Mouse (Mus musculus): Measurements from ENCODE around the gene Uhrf1.
"Not testable (repeated sequence)": the region's sequence is repeated elsewhere in the genome, so short reads cannot be mapped to it uniquely, and the experiment has no call there.

Gene Uhrf1

DNA sequence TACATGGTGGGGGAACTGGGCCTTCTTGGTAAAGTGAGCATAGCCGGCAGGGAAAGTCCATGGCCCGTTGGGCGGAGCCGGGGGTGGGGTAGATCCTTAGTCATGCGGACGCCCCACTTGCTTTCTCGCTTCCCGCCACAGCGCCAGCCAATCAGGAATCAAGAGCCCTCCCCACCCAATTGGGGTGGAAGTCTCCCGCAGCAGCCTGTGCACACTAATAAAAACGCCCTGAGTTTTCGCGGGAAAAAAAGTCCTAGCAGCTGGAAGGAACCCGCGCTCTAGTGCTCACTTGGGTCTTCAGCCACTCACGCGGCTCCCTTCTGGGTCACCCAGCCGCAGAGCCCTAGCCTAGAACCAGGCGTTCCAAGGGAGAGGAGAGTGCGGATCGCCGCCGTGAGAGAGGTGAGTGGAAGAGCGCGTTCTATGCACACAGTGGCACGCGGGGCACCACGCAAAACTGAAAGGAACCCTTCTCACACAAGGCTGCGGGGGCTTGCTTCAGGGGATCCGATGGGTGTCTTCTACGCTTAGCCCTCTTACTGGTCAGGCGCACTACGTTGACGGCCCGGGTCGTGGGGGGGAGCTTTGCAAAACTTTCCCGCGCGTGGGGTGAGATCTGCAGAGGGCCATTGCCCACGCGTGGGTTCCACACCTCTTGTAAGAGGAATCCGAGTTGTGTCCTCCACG is at the start of gene Uhrf1:
TSS of gene Uhrf1 (plus strand) at position 162 of the 687 bp plus-strand sequence.
- peak; percentile 97 for DNase-seq (ENCODE audit: low spot score)

DNA sequence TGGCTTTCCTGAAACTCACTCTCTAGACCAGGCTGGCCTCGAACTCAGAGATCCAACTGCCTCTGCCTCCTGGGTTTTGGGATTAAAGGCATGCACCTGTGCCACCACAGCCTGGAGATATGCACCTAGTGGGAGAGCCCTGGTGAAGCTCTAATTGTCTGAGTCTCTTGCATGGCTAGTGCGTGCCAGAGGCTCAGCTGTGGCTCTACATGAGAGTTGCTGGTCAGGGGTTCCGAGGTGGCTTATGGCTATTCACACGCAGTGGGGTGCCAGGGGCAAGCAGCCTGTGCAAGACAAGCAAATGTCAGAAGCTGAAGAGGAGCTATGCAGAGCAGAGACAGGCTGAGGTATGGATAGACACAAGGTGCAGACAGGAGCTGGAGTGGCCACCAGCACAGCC is 48.4 kb upstream of the Uhrf1 start:
- DNase-seq (ENCODE audit: low spot score), result no peak

DNA sequence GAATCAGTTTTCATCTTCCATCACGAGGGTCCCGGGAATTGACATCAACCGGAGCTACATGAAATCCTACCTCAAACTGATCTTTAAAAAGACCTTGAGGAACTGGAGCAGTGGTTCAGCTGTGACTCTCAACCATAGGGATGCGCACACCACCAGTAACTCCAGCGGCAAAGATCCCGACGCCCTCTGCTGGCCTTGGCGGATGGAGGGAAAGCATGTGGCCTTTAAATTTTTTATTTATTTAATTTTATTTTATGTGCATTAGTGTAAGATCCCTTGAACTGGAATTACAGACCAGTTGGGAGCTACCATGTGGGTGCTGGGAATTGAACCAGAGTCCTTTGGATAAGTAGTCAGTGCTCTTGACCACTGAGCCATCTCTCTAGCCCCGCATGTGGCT is 47.7 kb upstream of the Uhrf1 start:
- DNase-seq (ENCODE audit: low spot score), result no peak

DNA sequence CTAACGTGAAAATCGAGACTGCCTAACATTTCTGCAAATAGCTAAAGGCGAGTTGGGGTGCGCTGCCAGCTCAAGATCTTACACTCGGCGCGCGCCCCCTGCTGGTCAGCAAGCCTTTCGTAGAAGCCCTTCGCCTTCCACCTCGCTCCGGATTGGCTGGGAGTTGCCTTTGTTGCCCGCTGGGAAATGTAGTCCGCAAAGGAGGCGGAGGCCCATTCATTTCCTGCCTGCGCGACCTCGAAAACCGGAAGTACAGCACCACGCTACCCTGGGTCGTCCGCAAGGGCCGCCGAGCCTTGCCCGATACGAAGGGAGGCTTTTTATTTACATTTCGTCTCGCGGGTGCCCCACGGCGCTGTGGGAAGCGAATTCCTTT is 47.3 kb upstream of the Uhrf1 start:
- DNase-seq (ENCODE audit: low spot score), result peak; percentile 99

DNA sequence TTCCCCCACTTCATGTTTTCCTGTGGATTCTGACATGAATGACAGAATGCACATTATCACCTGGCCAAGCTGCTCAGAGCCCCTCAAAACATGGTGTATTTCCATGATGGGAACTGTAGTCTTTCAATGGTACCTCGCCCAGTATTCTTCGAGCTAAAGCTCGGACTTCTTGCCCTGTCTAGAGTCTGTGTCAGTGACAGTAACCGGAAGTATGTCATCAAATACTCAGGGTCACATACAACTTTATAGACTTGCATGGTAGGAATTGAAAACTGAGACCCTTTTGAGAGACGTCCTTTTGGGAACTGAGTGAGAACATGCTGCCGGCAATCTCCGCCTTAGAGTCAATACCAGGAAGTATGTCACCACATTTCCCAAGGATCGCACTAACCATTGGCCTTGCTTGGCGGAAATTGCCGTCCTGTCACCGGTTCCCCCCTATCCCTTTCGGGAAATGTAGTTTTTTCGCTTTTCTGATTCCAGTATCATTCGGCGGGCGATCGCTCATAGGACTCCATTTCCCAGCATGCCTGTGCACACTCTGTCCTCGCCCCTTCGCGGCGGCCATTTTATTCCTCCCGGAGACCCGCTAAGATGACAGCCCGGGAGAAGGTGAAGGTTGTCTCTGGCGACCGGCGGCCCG is 46.8 kb upstream of the Uhrf1 start, which contains the start of gene Fem1a:
TSS of gene Fem1a (plus strand) at position 572 of the 643 bp plus-strand sequence.
- peak; percentile 99 for DNase-seq (ENCODE audit: low spot score)

DNA sequence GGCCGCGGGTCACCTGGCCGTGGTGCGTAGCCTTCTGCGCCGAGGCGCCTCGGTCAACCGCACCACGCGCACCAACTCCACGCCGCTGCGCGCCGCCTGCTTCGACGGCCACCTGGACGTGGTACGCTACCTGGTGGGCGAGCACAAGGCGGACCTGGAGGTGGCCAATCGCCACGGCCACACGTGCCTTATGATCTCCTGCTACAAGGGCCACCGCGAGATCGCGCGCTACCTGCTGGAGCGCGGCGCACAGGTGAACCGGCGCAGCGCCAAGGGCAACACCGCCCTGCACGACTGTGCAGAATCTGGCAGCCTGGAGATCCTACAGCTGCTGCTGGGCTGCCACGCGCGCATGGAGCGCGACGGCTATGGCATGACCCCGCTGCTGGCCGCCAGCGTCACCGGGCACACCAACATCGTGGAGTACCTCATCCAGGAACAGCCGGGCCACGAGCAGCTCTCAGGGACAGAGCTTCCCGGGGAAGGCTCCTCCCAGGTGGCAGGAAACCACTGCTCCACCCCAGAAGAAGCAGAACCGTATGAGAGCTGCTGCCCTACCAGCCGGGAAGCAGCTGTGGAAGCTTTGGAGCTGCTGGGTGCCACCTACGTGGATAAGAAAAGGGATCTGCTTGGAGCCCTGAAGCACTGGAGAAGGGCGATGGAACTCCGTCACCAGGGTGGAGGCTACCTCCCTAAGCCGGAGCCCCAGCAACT is 45.8 kb upstream of the Uhrf1 start:
- DNase-seq (ENCODE audit: low spot score), result no peak

DNA sequence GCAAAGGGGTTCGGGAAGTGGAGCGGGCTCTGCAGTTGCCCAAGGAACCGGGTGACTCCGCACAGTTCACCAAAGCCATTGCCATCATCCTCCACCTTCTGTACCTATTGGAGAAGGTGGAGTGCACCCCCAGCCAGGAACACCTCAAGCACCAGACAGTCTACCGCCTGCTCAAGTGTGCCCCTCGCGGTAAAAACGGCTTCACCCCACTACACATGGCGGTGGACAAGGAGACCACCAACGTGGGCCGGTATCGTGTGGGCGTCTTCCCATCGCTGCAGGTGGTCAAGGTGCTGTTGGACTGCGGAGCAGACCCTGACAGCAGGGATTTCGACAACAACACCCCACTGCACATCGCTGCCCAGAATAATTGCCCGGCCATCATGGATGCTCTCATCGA is 44.9 kb upstream of the Uhrf1 start:
- not testable (repeated sequence) for DNase-seq (ENCODE audit: low spot score)

DNA sequence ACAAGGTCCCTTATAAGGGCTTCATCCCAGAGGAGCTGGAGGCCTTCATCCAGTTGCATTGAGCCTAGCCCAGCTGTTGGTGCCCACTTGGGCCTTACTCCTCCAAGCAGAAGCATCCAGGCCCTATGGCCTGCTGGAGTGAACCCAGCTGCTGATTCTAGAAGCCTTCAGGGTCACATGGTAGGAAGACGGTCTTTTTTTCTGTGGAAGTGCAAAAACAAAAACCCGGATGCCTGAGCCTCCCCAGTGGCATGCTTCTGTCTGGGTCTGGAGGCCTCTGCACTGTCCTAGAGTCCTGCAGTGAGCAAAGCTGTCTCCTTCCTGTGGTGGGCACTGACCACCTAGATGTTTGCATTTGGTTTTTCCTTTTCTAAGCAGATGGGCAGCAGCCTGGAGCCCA is 44.3 kb upstream of the Uhrf1 start:
- DNase-seq (ENCODE audit: low spot score), result not testable (repeated sequence)

DNA sequence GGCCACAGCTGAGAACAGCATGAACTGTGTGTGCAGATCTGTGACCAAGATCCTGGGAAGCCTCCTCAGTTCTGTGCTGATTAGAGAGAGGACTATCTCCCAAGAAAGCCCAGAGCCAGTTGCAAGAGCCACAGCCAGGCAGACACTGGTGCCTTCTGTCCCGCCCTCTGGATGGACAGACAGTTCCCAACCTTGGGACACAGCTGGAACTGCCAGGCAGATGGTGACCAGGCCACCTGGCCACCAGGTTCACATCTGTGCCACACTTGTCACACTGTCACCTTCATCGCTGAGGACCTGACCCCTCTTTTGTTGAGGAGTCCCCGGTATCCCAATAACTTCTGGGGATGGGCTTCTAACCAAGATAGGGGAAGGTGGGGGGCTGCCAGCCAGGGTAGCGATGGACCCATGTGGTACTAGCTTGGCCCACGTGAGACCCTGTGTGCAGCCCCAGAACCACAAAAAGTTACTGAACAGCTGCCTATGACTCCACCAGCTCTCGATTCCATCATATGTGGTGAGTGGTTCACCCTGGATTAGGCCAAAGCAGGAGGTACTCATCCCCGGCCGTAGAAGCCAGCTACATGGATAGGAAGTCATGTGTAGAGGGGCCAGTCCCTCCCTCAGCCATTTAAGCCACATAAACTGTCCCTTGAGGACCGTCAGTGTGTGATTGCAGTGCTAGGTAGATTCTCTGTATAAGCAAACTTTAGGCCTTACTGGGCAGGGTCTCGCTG is 43.7 kb upstream of the Uhrf1 start:
- no peak for DNase-seq (ENCODE audit: low spot score)

DNA sequence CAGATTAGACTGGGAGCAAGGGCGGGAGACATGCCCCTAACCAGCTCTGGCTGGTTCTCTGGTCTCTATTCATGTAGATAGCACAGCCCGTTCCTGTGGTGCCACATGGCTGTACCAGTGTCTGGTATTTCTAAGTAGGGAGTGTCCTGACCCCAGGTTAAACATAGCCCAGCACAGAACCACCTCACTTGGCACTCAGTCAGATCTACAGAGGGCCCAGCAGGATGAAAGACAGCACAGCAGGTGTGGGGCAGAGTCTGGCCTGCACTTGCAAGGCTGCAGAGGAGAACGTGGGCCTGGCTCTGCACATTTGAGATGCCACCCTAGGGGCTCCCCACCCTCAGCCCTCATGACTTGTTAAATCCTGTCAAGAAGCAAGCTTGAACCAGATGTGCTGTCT is 42.0 kb upstream of the Uhrf1 start:
- DNase-seq (ENCODE audit: low spot score), result no peak

DNA sequence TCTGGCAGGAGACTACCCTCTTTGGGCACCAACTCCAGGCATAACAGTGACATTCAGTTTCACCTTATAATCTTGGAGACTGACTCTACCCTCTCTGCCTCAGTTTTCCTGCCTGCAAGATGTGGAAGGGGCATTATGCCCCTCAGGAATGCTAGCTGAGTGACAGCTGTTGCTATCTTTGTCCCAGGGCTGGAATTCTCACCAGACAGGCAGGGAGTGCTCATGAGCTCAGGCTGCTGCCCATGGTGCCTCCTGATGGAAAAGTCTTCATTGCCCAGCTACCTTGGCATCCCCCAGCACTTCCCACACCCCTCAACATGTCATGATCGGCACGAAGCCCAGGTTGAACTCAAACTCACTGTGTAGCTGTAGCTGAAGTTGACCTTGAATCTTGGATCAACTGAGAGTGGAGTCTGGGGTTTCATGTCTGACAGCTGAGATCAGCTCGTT is 40.5 kb upstream of the Uhrf1 start:
- DNase-seq (ENCODE audit: low spot score), result no peak

DNA sequence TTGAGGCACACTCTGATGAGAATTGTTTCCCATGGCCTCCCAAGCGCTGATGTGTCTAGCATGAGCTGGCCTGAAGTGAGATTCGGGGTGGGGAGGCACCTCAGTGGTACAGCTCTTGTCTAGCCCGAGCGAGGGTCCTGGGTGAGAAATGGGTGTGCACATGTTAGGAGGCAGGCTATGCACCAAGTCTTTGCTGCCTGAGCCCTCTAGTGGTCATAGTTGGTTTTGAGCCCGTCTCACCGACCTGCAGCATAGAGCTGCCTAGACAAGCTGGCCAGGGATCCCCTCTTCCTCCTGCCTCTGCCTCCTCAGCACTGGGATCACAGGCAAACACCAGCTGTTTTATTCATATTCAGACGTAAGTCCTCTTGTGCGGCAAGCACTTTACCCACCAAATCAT is 39.1 kb upstream of the Uhrf1 start:
- DNase-seq (ENCODE audit: low spot score), result peak; percentile 88

DNA sequence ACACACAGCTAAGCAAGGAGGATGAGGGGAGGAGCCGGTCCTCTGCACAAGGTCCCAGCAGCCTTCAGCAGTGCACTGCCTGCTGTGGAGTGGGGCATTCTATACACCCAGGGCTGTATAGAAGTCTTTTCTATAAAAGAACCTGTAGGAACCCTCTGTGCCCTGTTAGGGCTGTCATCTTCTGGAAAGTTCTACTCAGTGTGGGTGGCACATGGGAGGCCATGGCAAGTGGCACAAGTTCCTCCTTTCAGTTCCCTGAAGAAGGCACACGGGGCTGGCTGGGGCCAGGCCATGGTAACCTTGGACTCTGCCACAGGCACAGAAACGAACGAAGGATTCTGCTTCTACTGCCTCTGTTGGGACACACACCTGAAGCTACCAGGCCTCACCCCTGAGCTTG is 38.1 kb upstream of the Uhrf1 start:
- no peak for DNase-seq (ENCODE audit: low spot score)

DNA sequence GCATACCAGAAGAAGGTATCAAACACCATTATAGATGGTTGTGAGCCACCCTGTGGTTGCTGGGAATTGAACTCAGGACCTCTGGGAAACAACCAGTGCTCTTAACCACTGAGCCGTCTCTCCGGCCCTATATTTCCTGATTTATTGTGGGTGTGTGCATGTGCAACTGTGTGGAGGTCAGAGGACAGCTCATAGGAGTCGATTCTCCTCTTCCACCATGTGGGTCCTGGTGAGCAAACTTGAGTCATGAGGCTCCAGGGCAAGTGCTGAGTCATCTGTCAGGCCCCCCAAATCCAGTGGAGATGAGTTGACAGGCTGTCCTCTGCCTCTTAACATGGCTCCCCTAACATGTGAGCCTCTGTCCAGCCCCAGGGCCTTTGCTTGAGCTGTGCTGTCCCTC is 37.3 kb upstream of the Uhrf1 start:
- DNase-seq (ENCODE audit: low spot score), result no peak

DNA sequence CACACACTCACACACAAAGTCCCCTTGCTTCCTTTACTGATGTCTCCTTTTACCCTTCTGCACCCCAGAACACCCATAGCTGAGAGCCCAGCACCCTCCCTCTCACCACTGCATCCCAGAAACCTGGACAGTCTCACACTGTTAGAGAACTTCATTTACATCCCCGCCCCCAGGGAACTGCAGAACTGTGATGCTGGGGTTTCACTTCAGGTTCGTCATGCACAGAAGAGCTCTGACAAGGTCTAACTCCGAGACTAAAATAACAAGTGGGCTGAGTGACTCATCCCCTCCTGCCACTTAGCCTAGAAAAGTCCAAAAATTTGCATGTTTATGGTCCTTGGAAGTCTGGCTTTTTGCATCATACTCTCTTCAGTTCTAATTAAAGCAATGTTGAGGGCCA is 36.9 kb upstream of the Uhrf1 start:
- DNase-seq (ENCODE audit: low spot score), result no peak

DNA sequence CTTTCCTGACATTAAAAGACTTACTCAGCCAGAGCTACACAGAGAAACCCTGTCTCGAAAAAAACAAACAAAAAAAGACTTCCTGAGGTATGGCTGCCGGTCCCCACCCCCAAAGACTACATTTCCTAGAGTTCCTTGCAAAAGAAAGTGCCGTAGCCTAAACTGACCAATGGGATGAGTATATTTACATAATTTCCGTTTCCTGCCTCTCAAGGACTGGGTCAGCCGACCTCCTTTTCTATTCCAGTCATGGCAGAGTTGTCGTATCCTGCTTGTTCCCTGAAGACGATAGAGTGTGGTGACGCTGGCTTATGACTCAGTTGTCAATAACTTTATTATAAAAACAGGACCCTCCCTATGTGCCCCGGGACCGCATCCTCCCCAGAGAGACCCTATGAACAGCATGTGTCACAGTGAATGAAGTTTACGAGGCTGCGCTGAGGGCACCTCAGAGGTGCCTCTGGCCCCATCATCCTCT is 33.9 kb upstream of the Uhrf1 start:
- DNase-seq (ENCODE audit: low spot score), result peak; percentile 90

DNA sequence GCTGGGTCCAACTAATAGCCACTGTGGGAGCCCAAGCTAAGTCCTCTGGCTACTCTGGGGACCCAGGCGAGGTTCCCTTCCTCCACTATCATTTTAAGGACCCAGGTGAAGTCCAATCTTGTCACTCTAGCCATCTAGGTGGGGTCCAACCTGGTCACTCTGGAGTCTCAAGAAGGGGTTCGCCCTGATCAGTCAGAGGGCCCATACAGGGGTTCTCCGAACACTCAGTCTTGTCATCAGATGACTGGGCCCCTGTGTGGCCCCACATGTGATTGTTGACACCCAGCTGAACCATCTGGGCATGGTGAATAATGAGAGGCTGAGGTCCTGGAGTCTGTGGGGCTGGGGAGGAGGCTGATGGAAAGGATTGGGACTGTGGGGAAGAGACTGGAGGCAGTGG is 33.4 kb upstream of the Uhrf1 start:
- DNase-seq (ENCODE audit: low spot score), result no peak

DNA sequence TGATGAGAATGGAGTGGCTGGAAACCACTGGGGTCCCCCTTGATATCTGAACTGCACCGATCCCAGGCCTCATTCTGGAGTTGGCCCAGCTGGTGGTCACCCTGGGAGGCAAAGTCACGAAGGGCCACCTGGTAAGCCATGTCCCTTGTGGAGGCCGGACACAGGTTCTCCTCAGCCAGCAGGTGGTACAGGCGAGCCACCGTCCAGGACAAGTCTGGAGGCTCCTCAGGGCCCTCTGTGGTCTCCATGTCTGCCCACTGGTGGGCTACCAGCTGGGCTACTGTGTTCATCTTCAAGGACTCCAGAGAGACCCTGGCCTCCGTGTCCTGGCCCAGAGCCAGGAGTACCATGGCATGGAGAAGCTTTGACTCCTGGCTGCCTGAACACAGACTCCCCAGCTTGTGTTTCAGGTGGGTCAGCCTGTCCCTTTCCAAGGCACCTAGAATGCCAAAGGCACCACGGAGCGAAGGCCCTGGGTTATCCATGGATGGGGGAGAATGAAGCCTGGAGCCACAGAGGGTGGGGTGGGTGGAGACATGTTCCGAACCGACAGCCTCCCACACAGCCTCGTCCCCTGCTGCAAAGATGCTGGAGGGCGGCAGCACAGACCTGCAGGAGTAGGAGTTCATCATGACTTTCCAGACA is 31.4 kb upstream of the Uhrf1 start:
- no peak for DNase-seq (ENCODE audit: low spot score)

DNA sequence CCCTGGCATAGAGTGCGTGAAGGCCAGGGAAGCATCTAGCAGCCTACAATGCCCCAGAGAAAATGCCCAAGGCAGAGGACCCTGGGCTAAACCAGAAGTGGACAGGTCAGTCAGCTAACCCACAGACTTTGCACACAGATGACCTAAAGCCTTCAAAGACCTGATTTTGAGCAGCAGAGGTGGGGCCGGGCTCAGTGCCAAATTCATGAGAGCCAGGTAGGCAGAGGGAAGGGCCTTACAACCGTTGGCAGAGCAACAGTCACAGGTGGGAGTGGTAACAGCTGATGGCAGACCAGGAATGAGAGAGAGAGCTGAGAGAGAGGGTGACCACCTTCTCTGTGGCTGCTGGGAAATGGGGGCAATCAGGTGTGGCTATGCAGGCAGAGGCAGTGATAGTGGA is 30.5 kb upstream of the Uhrf1 start:
- DNase-seq (ENCODE audit: low spot score), result no peak

DNA sequence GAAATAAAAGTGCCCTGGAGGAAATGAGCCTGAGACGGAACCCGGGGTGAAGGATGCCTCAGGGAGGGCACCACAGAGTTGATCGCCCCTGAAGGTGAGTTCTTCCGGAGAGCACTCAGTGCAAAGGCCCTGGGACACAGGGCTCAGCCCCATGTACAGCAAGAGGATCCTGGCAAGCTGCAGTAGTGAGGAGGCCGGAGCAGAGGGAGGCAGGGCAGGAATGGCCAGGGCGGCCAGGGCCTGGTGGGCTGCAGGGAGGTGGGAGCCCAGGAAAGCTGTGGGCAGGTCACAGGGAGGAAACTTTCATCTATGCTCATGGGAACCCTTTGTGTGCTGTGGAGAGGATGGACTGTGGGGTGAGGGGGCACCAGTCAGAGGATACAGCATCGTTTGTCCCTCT is 29.6 kb upstream of the Uhrf1 start:
- DNase-seq (ENCODE audit: low spot score), result no peak

DNA sequence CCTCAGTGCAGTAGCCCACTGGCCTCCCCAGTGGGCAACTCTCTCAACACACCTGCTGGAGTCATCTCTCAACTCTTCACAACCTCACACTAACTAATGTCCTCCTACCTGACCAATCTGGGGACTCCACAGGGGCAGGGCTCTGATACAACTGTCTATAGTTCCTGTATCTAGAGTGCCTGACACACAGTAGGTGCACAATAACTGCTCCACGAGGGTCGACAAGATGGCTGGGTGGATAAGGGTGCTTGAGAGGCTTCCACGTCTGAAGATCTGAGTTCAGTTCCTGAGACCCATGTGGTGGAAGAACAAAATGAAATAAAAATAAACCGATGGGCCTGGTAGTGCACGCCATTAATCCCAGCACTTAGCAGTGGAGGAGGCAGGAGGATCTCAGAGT is 29.1 kb upstream of the Uhrf1 start:
- no peak for DNase-seq (ENCODE audit: low spot score)

Measured in embryo, embryonic 10.5 days (tissue).